Mouse (Mus musculus) c-Kit-positive CD71-negative TER-119-negative erythroid progenitor cells, embryonic 14.5 days (primary cell): ENCODE results near the gene Neu4.
"Not testable (repeated sequence)": the region's sequence is repeated elsewhere in the genome, so short reads cannot be mapped to it uniquely, and the experiment has no call there.

Experiments used
- DNase-seq: peaks from one replicate; pipeline ENCODE4 v3.0.0-alpha.2; 2013; ENCODE audit warnings: low read depth

The Neu4 gene

DNA sequence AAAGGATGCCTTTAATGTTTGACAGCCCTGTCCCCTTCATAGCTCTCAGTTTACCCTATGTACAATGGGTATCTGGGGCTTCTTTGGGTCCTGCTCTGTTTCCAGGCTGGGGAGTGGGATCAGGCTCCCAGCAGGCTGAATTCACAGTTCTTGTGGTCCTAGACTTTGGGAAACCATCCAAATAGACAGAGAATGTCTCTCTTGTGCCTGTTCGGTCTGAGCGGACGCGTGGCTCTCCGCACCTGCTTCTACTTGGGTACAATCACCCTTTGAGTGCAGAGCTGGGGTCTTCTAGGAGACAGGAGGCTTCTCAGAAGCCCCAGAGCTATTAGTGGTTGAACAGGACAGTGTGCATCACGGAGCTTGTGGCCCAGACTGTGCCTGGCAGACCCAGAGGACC is at the start of gene Neu4:
TSS of gene Neu4 (plus strand) at position 301 of the 400 bp plus-strand sequence.
- DNase-seq: no peak

DNA sequence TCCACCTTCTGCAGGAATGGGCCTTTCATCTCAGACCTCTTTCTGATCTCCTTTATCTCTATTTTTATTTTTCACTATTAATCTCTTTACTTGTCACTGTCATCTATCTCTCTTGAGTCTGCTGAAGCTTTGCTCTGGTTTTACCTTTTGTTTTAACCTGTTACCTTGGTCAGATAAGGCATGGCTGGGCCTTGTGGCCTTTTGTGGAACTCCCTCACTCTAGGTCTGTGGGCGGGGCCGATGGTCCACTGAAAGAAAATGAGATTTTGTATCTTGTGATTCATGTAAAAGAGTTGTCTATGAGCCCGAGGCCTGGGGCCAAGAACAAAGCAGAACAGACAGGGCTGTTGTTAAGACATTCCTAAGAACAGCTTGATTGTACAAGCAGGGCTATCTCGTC is 49.5 kb upstream of the Neu4 start:
- not testable (repeated sequence) for DNase-seq

DNA sequence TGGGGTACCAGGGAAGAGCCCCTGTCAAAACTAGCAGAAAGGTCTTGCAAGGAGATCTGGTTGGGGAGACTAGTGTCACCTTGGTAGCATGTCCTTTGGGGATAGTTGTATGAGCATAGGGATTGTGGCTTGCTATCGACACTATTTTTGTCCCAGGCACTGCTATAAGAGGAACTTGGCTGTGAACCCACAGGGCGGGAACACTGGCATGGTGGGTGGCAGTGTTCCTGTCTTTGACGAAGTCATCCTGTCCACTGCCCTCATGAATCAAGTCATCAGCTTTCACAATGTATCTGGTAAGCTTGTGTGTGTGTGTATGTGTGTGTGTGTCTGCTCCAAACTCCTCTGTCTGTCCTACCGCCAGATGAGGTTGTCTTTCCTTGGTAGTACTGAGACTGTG is 44.5 kb upstream of the Neu4 start:
- DNase-seq: not testable (repeated sequence)

DNA sequence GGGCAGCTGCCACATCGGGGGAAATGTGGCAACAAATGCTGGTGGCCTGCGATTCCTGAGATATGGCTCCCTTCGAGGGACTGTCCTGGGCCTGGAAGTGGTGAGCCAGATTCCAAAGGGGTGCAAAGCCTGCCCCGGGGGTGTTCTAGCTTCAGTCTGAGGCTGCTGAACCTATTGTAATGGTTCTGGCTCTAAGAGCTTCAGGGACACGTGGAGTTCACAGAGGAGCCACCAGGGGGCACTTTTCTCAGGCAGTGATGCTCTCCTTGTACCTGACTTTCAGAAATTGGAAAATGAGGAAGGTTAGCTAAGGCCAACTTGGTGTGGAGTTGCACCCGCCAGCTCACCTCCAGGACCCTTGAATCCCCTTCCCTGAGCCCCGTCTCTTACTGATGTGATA is 42.0 kb upstream of the Neu4 start:
- DNase-seq: not testable (repeated sequence)

DNA sequence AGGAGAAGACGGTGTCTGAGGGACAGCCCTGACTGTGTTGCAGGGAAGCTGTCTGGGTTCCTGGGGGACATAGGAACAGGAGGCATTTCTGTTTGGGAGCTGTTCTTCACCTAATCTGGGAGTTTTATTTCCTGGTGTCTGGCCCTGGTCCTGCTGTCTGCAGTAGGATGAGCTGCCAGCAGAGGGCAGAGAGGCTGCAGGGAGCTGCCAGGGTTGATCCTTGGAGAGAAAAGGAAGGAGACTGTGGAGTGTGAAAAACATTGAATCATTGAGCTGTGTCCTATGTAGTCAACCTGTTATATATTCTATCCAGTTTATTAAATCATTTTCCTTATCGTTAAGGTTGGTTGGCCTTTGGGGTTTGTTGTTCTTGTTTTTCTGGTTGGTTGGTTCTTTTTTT is 39.3 kb upstream of the Neu4 start:
- DNase-seq: not testable (repeated sequence)

DNA sequence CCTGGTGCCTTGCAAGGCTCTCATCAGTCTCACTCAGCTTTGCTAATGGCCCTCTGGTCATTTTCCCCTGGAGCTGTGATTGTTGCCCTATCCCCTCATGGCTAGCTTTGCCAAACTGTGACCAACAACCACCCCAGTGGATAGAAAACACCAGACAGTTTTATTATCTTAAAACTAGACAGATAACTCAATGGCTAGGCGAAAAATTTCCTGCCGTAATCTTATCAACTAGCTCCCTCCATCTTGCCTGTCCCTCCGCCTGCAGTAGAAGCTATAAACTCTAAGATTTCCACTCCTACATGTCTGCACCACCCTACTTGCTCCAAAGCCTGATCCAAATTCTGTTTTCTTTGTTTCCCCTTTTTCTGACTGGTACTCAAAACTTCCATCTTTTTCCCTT is 34.1 kb upstream of the Neu4 start:
- DNase-seq: no peak

DNA sequence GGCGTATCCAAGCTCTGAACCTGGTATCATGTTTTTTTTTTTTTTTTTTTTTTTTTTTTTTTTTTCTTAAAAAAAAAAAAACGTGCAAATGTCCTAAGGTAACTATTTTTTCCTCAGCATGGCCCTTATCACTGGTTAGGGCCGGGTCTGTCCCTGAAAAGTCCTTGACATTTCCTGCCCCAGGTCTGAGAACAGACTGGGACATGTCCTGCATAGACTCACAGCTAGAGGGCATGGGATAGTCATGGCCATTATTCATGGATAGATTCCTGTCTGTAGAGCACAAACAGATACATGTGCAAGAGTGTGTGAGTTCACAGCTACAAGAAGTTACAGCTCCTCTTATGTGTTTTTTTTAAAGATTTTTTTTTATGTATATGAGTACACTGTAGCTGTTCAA is 31.5 kb upstream of the Neu4 start:
- DNase-seq: no peak

DNA sequence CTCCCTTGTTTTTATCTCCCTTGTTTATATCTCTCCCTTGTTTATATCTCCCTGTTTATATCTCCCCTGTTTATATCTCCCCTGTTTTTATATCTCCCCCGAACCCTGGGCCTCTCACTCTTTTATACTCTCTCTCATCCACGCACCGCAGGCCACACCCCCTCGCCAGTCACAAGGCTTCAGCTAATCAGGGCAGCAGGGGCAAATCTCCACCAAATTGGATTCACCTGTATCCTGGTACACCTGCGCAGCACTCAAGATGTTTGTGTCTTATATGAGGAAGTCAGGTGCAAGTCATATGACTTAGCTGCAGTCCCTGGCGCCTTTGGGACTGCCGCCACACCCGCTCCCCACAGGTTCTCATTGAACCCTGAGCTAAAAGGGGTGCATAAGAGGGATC is 30.0 kb upstream of the Neu4 start, which contains the start of gene Gal3st2c:
TSS of gene Gal3st2c (plus strand) at position 301 of the 400 bp plus-strand sequence.
- DNase-seq: not testable (repeated sequence)

DNA sequence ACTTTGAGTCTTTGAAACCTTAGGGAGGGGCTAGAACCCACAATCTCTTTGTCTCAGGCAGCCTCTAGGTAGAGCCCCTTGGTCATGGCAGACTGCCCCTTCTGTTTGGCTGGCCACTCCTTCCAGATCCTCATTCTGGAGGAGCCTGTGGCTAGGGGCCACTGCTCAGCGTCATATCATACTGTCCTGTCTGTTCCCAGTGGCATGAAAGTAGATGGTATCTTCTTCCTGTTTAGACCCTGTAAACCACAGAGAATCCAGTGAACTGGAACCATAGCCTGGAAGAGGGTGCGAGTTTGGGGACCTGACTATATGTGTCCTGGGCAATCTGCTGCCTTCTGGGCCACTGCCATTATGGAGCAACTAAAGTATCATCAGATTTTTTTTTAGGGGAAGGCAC is 29.2 kb upstream of the Neu4 start:
- not testable (repeated sequence) for DNase-seq

DNA sequence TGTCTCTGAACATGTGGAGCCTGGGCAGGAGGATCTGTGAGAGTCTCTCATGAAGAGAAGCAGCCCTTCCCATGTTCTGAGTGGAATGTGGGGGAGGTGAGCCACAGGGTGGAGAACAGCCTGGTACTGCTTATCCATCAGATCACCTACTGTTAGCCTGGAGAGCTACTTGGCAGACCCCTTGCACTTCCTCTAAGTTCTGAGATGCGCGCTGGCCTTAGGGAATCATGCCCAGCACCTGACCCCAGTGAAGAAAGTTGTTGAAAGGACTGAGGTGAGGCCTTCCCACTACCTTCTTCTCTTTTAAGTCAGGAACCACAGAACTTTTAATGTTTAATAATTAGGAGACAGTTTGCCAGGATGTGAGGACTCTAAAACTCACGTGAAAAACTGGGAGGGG is 28.8 kb upstream of the Neu4 start:
- not testable (repeated sequence) for DNase-seq

DNA sequence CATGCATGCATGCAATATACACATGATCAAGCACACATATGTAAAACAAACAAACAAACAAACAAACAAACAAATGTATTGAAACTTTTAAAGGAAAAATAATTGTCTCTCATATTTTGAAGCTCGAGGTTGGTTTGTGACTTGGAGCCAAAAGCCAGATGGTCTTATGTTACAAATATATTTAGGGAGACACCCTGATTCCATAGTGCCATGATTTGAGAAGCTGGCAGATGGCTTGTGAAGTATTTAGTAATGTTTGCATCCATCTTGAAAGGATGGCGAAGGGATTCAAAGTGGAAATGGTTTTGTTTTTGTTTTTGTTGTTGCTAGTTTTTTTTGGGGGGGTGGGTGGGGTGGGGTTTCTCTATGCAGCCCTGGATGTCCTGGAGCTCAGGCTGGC is 19.2 kb upstream of the Neu4 start:
- no peak for DNase-seq

DNA sequence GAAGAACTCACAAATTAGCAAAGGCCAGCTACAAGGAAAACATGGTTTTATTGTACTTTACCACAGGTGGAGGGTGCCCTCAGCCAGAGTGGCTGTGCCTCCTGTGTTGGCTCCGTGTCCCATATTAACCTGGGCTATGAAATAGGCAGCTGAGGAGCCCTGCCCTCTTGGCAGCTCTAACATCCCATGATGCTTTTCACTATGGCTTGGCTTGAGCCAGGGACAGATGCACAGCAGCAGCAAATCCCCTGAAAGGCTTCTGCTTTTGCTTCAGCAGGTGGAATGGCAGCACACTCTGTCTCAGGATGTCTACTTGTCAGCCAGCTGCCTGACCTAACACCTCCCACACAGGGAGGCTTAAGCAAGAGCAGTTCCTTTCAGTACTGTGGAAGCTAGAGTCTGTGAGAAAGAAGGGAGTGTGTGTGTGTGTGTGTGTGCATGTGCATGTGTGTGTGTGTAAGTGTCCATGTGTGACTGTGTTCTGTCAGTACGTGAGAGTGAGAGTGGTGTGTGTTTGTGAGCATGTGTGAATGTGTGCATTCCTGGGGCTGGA is 14.2 kb upstream of the Neu4 start:
- DNase-seq: not testable (repeated sequence)

DNA sequence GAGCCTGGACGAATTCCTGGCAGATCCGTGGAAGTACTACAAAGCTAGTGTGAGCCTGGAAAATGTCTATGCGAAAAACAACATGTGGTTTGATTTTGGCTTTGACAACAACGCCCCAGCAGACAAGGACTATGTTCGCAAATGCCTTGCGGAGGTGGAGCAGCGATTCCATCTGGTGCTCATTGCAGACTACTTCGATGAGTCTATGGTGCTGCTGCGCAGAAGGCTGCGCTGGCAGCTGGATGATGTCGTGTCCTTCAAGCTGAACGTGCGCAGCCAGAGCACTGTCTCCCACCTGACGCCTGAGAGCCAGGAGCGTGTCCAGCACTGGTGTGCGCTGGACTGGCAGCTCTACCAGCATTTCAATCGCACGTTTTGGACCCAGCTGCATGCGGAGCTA is 11.4 kb upstream of the Neu4 start:
- DNase-seq: not testable (repeated sequence)

DNA sequence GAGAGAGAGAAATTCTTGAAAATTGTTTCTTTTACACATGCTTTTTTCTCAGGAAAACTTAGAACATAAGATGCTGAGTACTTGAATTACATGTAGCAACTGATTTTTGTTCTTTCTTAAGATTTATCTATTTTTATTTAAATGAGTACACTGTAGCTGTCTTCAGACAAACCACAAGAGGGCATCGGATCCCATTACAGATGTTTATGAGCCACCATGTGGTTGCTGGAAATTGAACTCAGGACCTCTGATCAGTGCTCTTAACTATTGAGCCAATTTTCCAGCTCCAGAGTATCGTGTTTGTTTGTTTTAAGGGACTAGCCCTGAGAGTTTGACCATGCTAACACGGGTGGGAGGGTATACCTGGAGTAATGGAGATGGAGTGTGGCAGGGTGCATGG is 8.6 kb upstream of the Neu4 start:
- no peak for DNase-seq

DNA sequence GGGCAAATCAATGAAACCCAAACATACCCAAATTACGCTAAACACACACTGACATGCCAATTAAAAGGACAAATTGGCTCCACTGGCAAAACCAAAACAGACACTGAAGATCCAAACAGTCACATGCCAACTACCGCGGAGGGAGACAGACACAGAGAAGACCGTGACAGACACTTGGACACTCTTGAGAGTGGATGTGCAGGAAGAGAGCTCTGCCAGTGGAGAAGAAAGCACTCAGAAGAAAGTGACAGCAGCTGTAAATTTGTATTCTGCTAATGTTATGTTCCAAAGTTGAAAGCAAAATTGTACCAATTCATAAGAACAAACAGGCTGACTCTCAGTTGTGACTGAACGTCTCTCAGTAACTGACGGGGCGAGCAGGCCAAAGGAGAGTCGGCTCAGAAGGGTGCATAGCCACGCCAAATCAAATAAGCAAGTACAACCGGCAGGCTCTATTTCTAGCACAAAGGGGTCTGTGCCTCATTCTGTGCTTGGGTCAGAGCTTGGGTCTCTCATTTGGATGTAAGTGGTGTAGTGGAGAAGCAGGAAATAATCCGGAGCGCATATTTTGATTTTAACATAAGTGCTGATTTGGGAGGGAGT is 7.4 kb downstream of the Neu4 start:
- DNase-seq: no peak

DNA sequence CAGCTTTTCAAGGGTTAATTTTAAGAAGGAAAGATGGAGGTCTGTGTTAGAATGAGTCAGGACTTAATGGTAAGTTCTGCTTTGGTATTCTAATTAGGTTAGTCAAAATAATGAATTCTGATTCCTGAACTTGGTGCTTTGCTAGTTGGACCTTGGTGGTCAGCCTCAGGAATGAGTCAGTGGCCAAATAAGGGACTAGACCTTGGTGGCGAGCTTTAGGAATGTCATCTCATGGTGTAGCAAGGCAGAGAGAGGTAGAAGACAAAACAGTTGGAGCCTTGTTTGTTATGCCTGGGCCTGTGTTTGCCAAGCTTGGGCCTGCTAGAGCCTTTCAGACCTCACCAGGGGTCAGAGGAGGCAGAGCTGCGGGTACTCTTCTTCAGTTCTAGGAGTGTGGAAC is 8.5 kb downstream of the Neu4 start:
- no peak for DNase-seq

DNA sequence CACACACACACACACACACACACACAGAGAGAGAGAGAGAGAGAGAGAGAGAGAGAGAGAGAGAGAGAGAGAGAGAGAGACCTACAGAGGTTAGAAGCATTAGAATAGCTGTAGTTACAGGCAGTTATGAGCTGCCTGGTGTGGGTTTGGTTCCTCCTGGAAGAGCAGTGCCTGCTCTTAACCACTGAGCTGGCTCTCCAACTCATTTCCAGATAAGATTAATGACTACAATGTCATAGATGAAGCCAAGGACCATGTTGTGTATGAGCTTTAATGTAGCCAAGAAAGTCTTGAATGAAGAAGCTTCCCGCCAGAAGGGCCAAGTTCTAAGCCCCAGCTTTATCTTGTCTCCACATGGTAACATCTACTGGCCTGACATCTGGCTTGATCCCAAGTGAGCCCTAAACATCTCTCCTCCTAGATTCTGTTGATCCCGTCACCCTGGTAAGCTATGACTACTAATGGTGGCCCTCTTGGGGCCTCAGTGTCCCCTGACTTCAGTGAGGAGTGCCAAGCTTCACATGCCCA is 12.9 kb downstream of the Neu4 start:
- DNase-seq: no peak

DNA sequence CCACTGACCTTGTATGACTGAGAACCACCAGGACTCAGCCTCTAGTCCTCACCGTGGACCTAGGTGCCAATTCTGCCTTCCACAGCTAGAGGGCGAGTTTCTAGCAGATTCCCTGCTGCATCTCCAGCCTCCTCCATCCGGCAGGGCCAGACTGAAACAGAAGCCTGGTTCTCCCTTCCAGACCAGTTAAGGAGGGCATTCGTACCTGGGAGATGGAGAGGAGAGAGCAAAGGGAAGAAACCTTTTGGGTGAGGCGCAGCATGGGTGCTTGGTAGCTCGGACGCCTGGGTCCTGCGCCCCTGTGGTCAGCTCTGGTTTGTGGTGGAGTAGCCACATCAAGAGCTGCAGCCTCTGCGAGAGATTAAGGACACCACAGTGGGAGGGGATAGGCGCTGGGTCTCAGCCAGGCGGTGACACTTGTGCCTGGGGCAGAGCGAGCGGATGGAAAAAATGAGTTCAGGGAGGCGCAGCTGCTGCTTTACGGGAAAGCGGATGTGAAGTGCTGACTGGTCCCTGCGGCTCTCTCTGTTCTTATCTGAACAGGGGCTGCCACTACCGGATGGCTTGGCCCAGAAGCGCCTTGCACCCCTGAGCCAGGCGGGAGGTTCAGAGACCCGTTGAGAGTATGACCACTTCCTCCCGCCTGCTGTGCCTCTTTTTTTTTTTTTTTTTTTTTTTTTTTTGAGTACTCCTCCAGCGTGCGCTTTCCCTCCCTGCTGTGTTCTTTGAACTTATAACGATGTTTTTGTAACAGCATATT is 14.9 kb downstream of the Neu4 start:
- peak; percentile 74 for DNase-seq

DNA sequence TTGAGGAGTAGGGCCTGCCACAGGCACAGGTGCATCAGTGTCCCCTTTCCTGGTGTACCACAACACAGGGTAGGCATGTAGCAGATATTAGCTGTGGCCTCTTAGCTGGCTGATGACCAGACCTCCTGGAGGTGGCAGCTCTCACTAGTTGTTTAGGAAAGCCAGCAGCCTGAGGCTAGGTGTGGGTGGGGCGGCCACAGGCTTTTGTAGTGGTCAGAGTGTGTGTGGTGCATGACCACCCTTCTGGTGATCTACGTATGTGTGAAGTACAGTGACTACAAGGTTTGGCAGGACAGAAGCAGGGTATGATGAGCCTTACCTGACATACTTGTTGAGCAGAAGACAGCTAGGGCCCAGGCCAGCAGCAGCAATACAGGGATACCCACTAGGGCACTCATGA is 20.1 kb downstream of the Neu4 start:
- no peak for DNase-seq

DNA sequence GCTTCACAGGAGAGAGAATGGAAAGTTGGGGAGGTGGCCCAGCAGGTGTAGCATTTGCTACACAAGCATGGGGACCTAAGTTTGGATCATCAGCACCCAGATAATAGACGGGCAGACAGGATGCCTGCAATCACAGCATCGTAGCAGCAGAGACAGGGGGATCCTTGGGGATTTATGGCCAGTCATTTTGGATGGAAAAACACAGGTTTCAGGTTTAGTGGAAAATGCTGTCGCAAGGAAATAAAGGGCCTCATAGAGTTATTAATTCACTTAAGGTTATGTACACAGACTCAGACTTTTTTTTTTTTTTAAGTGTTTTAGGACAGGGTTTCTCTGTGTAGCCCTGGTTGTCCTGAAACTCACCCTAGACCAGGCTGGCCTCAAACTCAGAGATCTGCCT is 25.3 kb downstream of the Neu4 start:
- no peak for DNase-seq

DNA sequence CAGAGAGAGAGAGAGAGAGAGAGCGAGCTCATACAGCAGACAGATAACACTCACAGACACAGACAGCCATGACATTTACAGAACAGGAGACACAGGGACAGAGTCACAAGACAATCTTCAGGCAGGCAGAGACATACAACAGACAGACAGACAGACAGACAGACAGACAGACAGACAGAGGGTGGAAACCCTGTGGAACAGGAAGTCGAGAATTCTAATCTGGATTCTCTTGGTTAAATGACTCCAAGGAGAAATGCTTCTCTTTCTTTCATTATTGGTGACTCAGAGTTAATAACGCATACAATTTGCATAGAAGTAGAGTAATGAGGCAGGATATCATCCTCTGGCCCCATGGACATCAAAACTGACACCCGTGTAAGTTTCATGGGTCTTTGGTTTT is 26.3 kb downstream of the Neu4 start:
- no peak for DNase-seq

DNA sequence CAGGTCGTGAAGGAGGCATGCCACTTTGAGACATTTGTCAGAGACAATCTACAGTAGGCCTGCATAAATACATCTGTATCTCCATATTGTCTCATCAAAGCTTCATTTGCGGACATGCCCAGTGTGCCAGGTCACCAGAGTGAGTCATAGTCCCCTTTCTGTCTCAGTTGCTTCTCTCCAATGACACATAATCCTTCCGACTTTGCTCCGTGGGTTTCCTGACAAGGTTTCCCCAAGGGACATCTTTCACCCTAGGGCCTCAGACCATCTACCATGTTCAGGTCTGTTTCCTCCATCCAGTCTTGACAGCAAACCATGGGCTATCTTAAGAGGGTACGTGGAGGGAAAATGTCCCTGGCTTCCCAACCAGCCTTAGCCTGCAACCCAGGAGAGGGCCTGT is 30.9 kb downstream of the Neu4 start:
- no peak for DNase-seq

DNA sequence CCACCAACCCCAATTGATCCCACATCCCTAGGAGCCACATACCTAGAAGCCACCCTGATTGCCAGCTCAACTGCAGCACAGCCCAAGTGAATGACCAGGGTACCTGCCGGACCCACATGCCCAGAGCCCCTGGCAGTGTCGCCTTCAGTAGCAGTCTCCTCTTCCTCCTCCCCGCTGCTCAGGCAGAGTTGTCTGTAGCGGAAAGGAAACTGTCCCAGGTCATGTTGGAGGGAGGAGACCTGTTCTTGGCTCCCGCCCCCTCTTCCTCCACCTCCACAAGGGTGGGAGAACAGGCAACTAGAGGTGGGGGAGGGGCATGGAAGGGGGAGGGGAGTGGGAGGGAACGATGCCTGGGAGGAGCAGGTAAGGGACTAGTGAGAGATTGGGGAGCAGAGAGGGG is 32.1 kb downstream of the Neu4 start, which contains the start of gene Pdcd1:
TSS of gene Pdcd1 (minus strand) at position 181 of the 400 bp plus-strand sequence.
- DNase-seq: no peak
